Mouse (Mus musculus): Measurements from ENCODE around the gene Olfr847.

The Olfr847 gene

GRCm38 (mm10) chr9:19378569-19378968 lies at the start of gene Olfr847:
TSS of gene Olfr847 (minus strand) at chr9:19378669.
- in situ Hi-C loops (cut with MboI; ENCODE audit: unreplicated experiment in 2 of 2) = no loop called here

GRCm38 (mm10) chr9:19363905-19364304 lies 14.6 kb downstream of the Olfr847 start, which contains the start of gene Olfr846:
TSS of gene Olfr846 (minus strand) at chr9:19364005.
- in situ Hi-C loops (cut with MboI; ENCODE audit: unreplicated experiment in 2 of 2) = no loop called here

DNA sequence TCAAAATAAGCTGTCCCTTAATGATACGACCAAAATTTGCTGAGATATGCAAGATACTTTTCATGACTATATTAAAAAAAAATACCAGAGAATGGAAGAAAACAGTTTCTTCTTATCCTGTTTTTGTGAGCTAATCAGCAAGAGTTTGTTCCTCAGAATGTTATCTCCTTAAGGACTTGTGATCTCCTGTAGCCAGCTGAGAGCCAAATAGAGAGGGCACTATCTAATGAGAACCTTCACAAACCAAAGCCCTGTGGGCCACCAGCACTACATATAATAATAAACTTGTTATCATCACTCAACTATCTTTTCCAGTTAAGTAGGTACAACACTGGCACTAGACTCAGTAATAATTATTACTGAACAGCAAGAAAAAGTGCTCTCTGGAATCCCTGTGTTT lies 42.3 kb downstream of the Olfr847 start, which contains the start of gene Olfr845:
Gene Olfr845 (plus strand): TSS at position 301 of the 400 bp plus-strand sequence.
- in situ Hi-C loops (cut with MboI; ENCODE audit: unreplicated experiment in 2 of 2) = no loop called here
